Mouse (Mus musculus) lung, postnatal 4 days (tissue): Measurements from ENCODE around the gene Prss16.
A peak's percentile ranks its signal among the peaks of the same experiment; 100 is the strongest.

Source experiments
- DNase-seq, 2 experiments: peaks; one replicate each; pipeline ENCODE4 v3.0.0; 2021

The Prss16 gene

GRCm38 (mm10) chr13:22009642-22010041 is at the start of gene Prss16:
Prss16 (minus strand) TSS chr13:22009742.
- DNase-seq: no peak

- DNase-seq: no peak
These were observed 44.2 kb upstream of the Prss16 start for GRCm38 (mm10) chr13:22053754-22054153.

- DNase-seq: no peak
These were observed 41.9 kb upstream of the Prss16 start for GRCm38 (mm10) chr13:22051523-22051859.

- DNase-seq: peak; percentile 93
These were observed 41.3 kb upstream of the Prss16 start for GRCm38 (mm10) chr13:22050591-22051522.

- DNase-seq: peak; percentile 34 to 37
These were observed 40.3 kb upstream of the Prss16 start for GRCm38 (mm10) chr13:22049737-22050440.

GRCm38 (mm10) chr13:22049041-22049440 is 39.5 kb upstream of the Prss16 start:
- no peak for DNase-seq

GRCm38 (mm10) chr13:22045311-22045710 is 35.8 kb upstream of the Prss16 start:
- DNase-seq: no peak

GRCm38 (mm10) chr13:22044432-22045155 is 35.1 kb upstream of the Prss16 start:
- no peak for DNase-seq

GRCm38 (mm10) chr13:22043503-22044431 is 34.2 kb upstream of the Prss16 start:
- DNase-seq: no peak

GRCm38 (mm10) chr13:22042568-22043502 is 33.3 kb upstream of the Prss16 start, which contains the start of the genes Hist1h2ag and Hist1h2bj:
Hist1h2ag (minus strand) TSS chr13:22042944.
Hist1h2bj (plus strand) TSS chr13:22043214.
- peak; percentile 83 to 89 for DNase-seq

- DNase-seq: no peak
These were observed 32.4 kb upstream of the Prss16 start for GRCm38 (mm10) chr13:22041651-22042567.

GRCm38 (mm10) chr13:22041142-22041536 is 31.6 kb upstream of the Prss16 start, which contains the start of gene Hist1h4i:
Hist1h4i (minus strand) TSS chr13:22041362.
- peak; percentile 95 to 97 for DNase-seq

GRCm38 (mm10) chr13:22040464-22041141 is 31.1 kb upstream of the Prss16 start:
- DNase-seq: no peak

GRCm38 (mm10) chr13:22039951-22040463 is 30.5 kb upstream of the Prss16 start:
- no peak for DNase-seq

- no peak for DNase-seq
These were observed 29.8 kb upstream of the Prss16 start for GRCm38 (mm10) chr13:22039364-22039763.

GRCm38 (mm10) chr13:22037415-22037814 is 27.9 kb upstream of the Prss16 start:
- DNase-seq: no peak

- DNase-seq: no peak
These were observed 27.4 kb upstream of the Prss16 start for GRCm38 (mm10) chr13:22036986-22037385.

GRCm38 (mm10) chr13:22036149-22036956 is 26.8 kb upstream of the Prss16 start:
- no peak for DNase-seq
